Mouse (Mus musculus): ENCODE measurements around the gene Napa. TPM values are rescaled to one million over a fixed set of nuclear protein-coding genes. Genes with fewer than 3 reads are reported as not detected.

Napa gene
- total RNA-seq, 2 experiments from 2014 or later = 106 to 109 TPM

DNA sequence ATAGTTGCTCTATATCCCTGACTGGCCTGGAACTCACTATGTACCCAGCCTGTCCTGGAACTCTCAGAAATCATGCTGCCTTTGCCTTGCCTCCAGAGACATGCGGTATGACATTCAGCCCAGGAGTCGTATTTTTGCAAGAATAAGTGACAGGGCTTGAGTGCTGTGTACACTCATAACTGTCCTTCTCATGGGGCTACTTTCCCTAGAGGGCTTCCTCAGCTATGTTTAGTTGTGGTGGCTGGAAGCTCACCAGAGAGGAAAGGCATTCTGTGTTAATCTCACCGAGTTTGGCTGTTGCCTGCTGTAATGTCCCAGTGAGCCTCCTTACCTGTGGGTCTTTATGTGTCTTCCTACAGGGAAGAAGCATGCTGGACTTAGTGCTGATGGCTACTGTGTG lies 3.7 kb upstream of the Napa start:
- DNase-seq = no peak

- DNase-seq = no peak
Observed at GRCm38 (mm10) chr7:16099901-16100300, 1.6 kb downstream of the Napa start.

GRCm38 (mm10) chr7:16101081-16101480 lies 2.8 kb downstream of the Napa start:
- no peak for DNase-seq

- no peak for DNase-seq
Observed at GRCm38 (mm10) chr7:16101726-16102475, 3.6 kb downstream of the Napa start.

DNA sequence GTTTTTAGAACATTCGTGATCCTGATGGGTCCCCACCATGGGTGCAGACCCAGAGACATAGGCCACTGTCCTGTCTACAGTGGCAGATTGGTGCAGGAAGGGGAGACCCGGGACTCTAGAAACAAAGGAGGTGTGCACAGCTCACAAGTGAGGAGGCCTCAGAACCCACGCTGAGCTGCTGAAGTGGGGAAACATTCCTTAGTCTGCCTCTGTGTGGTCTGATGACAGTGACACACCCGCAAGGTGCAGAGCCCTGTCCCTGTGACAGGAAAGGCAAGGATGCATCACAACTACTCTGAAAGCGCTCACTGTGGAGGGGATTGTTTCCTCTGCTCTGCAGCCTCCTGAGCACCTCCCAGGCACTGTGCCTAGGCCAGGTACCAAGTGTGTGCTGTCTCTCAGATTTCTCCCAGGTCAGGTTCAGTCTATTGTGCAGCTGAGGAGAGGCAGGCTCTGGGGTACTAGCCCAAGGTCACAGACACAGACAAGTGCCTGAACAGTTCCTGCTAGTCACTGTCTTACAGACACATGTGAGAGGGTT lies 4.5 kb downstream of the Napa start:
- no peak for DNase-seq

- DNase-seq = no peak
Observed at GRCm38 (mm10) chr7:16103760-16104159, 5.5 kb downstream of the Napa start.

GRCm38 (mm10) chr7:16104611-16105388 lies 6.5 kb downstream of the Napa start:
- DNase-seq = no peak

- no peak for DNase-seq
Observed at GRCm38 (mm10) chr7:16108886-16109542, 10.8 kb downstream of the Napa start.

- DNase-seq = no peak
Observed at GRCm38 (mm10) chr7:16110158-16110557, 11.9 kb downstream of the Napa start.

DNA sequence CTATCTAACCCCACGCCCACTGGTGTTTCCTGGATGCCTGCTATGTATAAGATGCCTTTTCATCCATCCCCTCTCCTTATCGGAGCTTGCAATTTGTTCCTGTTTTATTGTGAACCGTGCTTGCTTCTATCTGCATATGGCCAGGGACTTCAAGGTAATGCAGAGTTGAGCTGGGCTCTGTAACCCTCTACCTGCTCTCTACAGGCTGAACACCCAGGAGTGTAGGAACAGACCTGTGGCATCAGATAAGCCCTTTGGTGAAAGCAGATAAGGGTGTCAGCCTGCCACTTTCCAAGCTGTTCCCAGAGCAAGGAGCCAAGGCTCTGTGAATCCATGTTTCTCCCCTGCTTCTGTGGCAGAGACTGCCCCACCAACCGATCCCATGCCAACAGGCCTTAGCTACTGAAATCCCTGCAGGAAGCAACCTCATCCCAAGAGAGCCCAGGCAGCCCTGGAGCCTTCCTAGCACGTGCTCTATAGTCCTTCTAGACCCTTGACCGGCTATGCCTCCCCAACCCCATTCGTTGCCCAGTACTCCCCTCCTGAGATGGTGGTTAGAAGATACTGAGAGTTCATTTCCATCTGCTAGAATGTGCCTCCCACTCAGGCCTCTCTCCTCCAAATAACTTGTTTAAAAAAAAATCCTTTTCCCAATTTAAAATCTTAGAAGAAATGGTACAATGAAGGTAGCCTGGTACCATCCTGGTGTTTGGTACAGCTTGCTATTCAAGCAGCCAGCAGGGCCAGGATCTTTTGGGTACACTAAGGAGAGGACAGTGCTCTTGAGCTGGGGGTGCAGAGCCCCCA lies 13.2 kb downstream of the Napa start:
- DNase-seq = no peak

GRCm38 (mm10) chr7:16116418-16116817 lies 18.2 kb downstream of the Napa start:
- no peak for DNase-seq

- DNase-seq = no peak
Observed at GRCm38 (mm10) chr7:16117100-16117499, 18.8 kb downstream of the Napa start.

GRCm38 (mm10) chr7:16119569-16120261 lies 21.5 kb downstream of the Napa start, which contains the start of gene Kptn:
Kptn (plus strand) TSS chr7:16119895.
- peak; percentile 93 for DNase-seq

- DNase-seq = no peak
Observed at GRCm38 (mm10) chr7:16120262-16120600, 22.0 kb downstream of the Napa start.

GRCm38 (mm10) chr7:16125829-16126228 lies 27.6 kb downstream of the Napa start:
- DNase-seq = no peak

DNA sequence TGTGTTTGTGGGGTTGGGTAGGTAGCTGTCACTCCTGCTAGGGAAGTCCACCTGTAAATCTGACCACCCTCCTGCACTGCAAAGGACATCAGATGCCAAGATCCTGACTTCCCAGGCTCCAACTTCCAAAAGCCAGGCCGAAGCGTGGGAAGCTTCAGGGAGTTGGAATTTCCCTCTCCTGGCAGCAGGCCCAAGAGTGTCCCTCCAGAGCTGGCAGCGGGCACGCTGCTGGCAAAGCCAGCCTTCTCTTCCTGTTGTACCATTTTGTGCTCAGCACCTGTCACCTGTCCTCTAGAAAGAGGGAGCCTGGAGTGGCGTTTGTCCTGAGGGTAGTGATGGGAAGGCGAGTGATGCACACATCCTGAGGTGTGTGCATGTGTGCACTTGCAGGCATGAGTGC lies 30.1 kb downstream of the Napa start:
- DNase-seq = peak; percentile 26

GRCm38 (mm10) chr7:16128899-16129298 lies 30.6 kb downstream of the Napa start:
- no peak for DNase-seq

GRCm38 (mm10) chr7:16129421-16129845 lies 31.2 kb downstream of the Napa start, which contains the start of gene Slc8a2:
Slc8a2 (plus strand) TSS chr7:16129826.
- peak; percentile 80 for DNase-seq

- peak; percentile 38 for DNase-seq
Observed at GRCm38 (mm10) chr7:16129846-16130691, 31.8 kb downstream of the Napa start.

GRCm38 (mm10) chr7:16130956-16131634 lies 32.8 kb downstream of the Napa start:
- DNase-seq = no peak

Measured in adrenal gland, postnatal 10 days (tissue).